In genomic region chr11:121829947-121830346, GRCm38 (mm10) we compare ENCODE assay signal across 15 mouse cellular contexts. TPM values are rescaled to one million over a fixed set of nuclear protein-coding genes. Genes with fewer than 3 reads are reported as not detected.
DNase-seq lines count a peak whose midpoint lies in the region; ATAC-seq and TF ChIP-seq lines count a peak whose summit lies in the region.
"Had no signal": no experiment of that assay in that cellular context is flagged by ENCODE, and none has a peak within 500 bp of the region (broad histone marks: within the 10 kb centered on the region; RNA-seq: fewer than 3 reads in every experiment).

TSS of gene Ptchd3 (plus strand) at chr11:121830247.

- TF ChIP-seq CTCF in heart, postnatal 0 days (IDR thresholded peaks at IDR 0.05; ENCODE audit: low read depth), result no peak
- TF ChIP-seq CTCF in lung, adult 2 months (IDR thresholded peaks at IDR 0.05; ENCODE audit: insufficient read depth, low read length), result no peak

- no peak within 1 kb of the TSS for H3K27ac ChIP-seq in heart, postnatal 0 days (ENCODE audit: low read depth)
- no peak within 1 kb of the TSS for H3K27ac ChIP-seq in lung, embryonic 16.5 days (ENCODE audit: low read length)
- H3K27ac ChIP-seq in embryonic facial prominence, embryonic 11.5 days (replicated peaks; ENCODE audit: low read depth, low read length), result no peak within 1 kb of the TSS
- H3K27ac ChIP-seq in stomach, embryonic 16.5 days (ENCODE audit: low read length), result no peak within 1 kb of the TSS
- H3K27ac ChIP-seq: forebrain, embryonic 13.5 days had no signal

- no peak within 1 kb of the TSS for H3K9ac ChIP-seq in heart, postnatal 0 days (replicated peaks; ENCODE audit: low read depth, low read length)
- H3K9ac ChIP-seq in lung, embryonic 16.5 days (ENCODE audit: low read length), result no peak within 1 kb of the TSS
- no peak within 1 kb of the TSS for H3K9ac ChIP-seq in embryonic facial prominence, embryonic 11.5 days (replicated peaks; ENCODE audit: low read length)
- no peak within 1 kb of the TSS for H3K9ac ChIP-seq in stomach, embryonic 16.5 days (ENCODE audit: low read length)
- H3K9ac ChIP-seq: forebrain, embryonic 13.5 days had no signal

- TF ChIP-seq EP300 in heart, postnatal 0 days (IDR thresholded peaks at IDR 0.05; ENCODE audit: low read depth), result no peak

- 0 out of 2 replicates have a peak, but pooled peaks cover 5% of the 10 kb centered on the region for H3K9me3 ChIP-seq in heart, postnatal 0 days (replicated peaks; ENCODE audit: control insufficient read depth, low read length)
- H3K9me3 ChIP-seq in lung, embryonic 16.5 days (ENCODE audit: control insufficient read depth, low read length), result peaks cover 4% of the 10 kb centered on the region
- no peaks in the 10 kb centered on the region for H3K9me3 ChIP-seq in embryonic facial prominence, embryonic 11.5 days (replicated peaks; ENCODE audit: control insufficient read depth, low read length)
- no peaks in the 10 kb centered on the region for H3K9me3 ChIP-seq in stomach, embryonic 16.5 days (replicated peaks; ENCODE audit: control insufficient read depth, low read length)

- no peak for TF ChIP-seq POLR2A in lung, adult 2 months (IDR thresholded peaks at IDR 0.05; ENCODE audit: borderline replicate concordance, extremely low read depth, low read depth, low read length)

- no peak for ATAC-seq in heart, postnatal 0 days (ENCODE audit: insufficient read depth, low read depth)
- no peak for ATAC-seq in lung, embryonic 16.5 days (ENCODE audit: low read depth)
- ATAC-seq in embryonic facial prominence, embryonic 11.5 days (replicated peaks; ENCODE audit: insufficient number of reproducible peaks, low FRiP score, low TSS enrichment, low read depth), result no peak
- ATAC-seq in stomach, embryonic 16.5 days (ENCODE audit: insufficient read depth, low FRiP score), result no peak
- ATAC-seq: forebrain, embryonic 13.5 days had no signal

- DNase-seq in heart, postnatal 0 days (ENCODE audit: low spot score), result no peak
- DNase-seq in heart, adult 8-10 months (ENCODE audit: low spot score), result no peak
- DNase-seq in lung, adult 2 months, result no peak
- DNase-seq in embryonic facial prominence, embryonic 11.5 days (ENCODE audit: low spot score), result no peak
- no peak for DNase-seq in gastrocnemius, postnatal 4 days (ENCODE audit: low spot score in 2 of 2)
- DNase-seq: cerebellum, adult 11 months; layer of hippocampus, adult 9-11 months; thymus, postnatal 4 days had no signal

- H3K36me3 ChIP-seq in heart, postnatal 0 days (replicated peaks; ENCODE audit: control insufficient read depth, insufficient read depth, low read length), result no peaks in the 10 kb centered on the region
- H3K36me3 ChIP-seq in lung, embryonic 16.5 days (ENCODE audit: control insufficient read depth, insufficient read depth, low read length), result no peaks in the 10 kb centered on the region
- H3K36me3 ChIP-seq in embryonic facial prominence, embryonic 11.5 days (replicated peaks; ENCODE audit: control insufficient read depth, insufficient read depth, low read depth, low read length), result no peaks in the 10 kb centered on the region
- no peaks in the 10 kb centered on the region for H3K36me3 ChIP-seq in stomach, embryonic 16.5 days (ENCODE audit: control insufficient read depth, insufficient read depth, low read length)

- H3K4me3 ChIP-seq in heart, postnatal 0 days (ENCODE audit: low read depth, low read length), result peak within 1 kb of the TSS; percentile 14; the same call in 1 of the 2 replicates
- no peak within 1 kb of the TSS for H3K4me3 ChIP-seq in lung, embryonic 16.5 days (ENCODE audit: low read length)
- H3K4me3 ChIP-seq in lung, adult 2 months (replicated peaks; ENCODE audit: extremely low read depth, low read depth, low read length), result no peak within 1 kb of the TSS
- H3K4me3 ChIP-seq in embryonic facial prominence, embryonic 11.5 days (ENCODE audit: low read depth, low read length), result no peak within 1 kb of the TSS
- no peak within 1 kb of the TSS for H3K4me3 ChIP-seq in stomach, embryonic 16.5 days (replicated peaks; ENCODE audit: low read length)
- H3K4me3 ChIP-seq: forebrain, embryonic 13.5 days had no signal

- H3K27me3 ChIP-seq in heart, postnatal 0 days (ENCODE audit: control insufficient read depth, insufficient read depth, low read length), result no peaks in the 10 kb centered on the region
- no peaks in the 10 kb centered on the region; the same call in 1 of the 2 replicates for H3K27me3 ChIP-seq in lung, embryonic 16.5 days (ENCODE audit: control insufficient read depth, insufficient read depth, low read depth, low read length)
- H3K27me3 ChIP-seq in embryonic facial prominence, embryonic 11.5 days (ENCODE audit: control insufficient read depth, insufficient read depth, low read length), result no peaks in the 10 kb centered on the region
- peaks cover 8% of the 10 kb centered on the region; the same call in 1 of the 2 replicates for H3K27me3 ChIP-seq in stomach, embryonic 16.5 days (ENCODE audit: control insufficient read depth, insufficient read depth, low read length)

- 56% methylated on average over 18 of the region's 18 CpGs for WGBS in heart, postnatal 0 days
- WGBS in lung, embryonic 16.5 days, result 53% methylated on average over 18 of the region's 18 CpGs
- 62% methylated on average over 18 of the region's 18 CpGs for WGBS in lung, adult 2 months
- WGBS in embryonic facial prominence, embryonic 11.5 days, result 62% methylated on average over 18 of the region's 18 CpGs
- 58% methylated on average over 18 of the region's 18 CpGs for WGBS in stomach, embryonic 16.5 days

- H3K4me2 ChIP-seq in heart, postnatal 0 days (ENCODE audit: low read depth, low read length), result peak within 1 kb of the TSS; percentile 30; the same call in 1 of the 2 replicates
- H3K4me2 ChIP-seq in lung, embryonic 16.5 days (ENCODE audit: low read depth, low read length), result peak within 1 kb of the TSS; percentile 27; the same call in 1 of the 2 replicates
- H3K4me2 ChIP-seq in embryonic facial prominence, embryonic 11.5 days (ENCODE audit: low read depth, low read length), result peak within 1 kb of the TSS; percentile 7; the same call in 1 of the 2 replicates
- H3K4me2 ChIP-seq in stomach, embryonic 16.5 days (ENCODE audit: low read depth, low read length), result peak within 1 kb of the TSS; percentile 12; the same call in 1 of the 2 replicates
- H3K4me2 ChIP-seq: forebrain, embryonic 13.5 days had no signal

- H3K4me1 ChIP-seq in heart, postnatal 0 days (ENCODE audit: control insufficient read depth, insufficient read depth), result no peaks in the 10 kb centered on the region
- no peaks in the 10 kb centered on the region for H3K4me1 ChIP-seq in lung, embryonic 16.5 days (replicated peaks; ENCODE audit: control insufficient read depth, insufficient read depth, low read length)
- no peaks in the 10 kb centered on the region for H3K4me1 ChIP-seq in lung, adult 2 months (ENCODE audit: control insufficient read depth, insufficient read depth, low read length)
- no peaks in the 10 kb centered on the region for H3K4me1 ChIP-seq in embryonic facial prominence, embryonic 11.5 days (ENCODE audit: control insufficient read depth, insufficient read depth, low read length)
- H3K4me1 ChIP-seq in stomach, embryonic 16.5 days (ENCODE audit: control insufficient read depth, insufficient read depth, low read length), result no peaks in the 10 kb centered on the region
- H3K4me1 ChIP-seq: forebrain, embryonic 13.5 days had no signal

RNA-seq across cellular contexts. Expression of gene Ptchd3, which starts in this region (rescaled TPM):
- 0.43 TPM in 1 of 2 replicates, not detected in the other for total RNA-seq in heart, postnatal 0 days (2014; rRNA removed; ENCODE audit: low replicate concordance)
- 0.16 and 0.25 TPM in 2 replicates for polyA plus RNA-seq in heart, postnatal 0 days (2015; fragmentation: Nextera tagmentation; extraction: Ambion mirVana)
- under 1 TPM; 0.16 to 0.34 (median 0.18) TPM for total RNA-seq in heart, adult 8-10 months (2022)
- polyA plus RNA-seq in lung, embryonic 16.5 days (2015; fragmentation: Nextera tagmentation; extraction: Ambion mirVana), result 0.08 and 0.21 TPM in 2 replicates
- 0.05 TPM in 1 of 2 replicates, not detected in the other for polyA plus RNA-seq in lung, adult 2 months (2012; rRNA removed)
- polyA plus RNA-seq in embryonic facial prominence, embryonic 11.5 days (2014; fragmentation: Nextera tagmentation; extraction: Ambion mirVana), result not detected in 2 replicates
- polyA plus RNA-seq in stomach, embryonic 16.5 days (2015; fragmentation: Nextera tagmentation; extraction: Ambion mirVana), result not detected in 2 replicates
- total RNA-seq in gastrocnemius, postnatal 4 days (2021), result not detected
- total RNA-seq: adrenal gland, postnatal 4 days; gastrocnemius, adult 8-10 months; liver, adult 2 months; neutrophil, adult 5-6 weeks had no signal
- polyA plus RNA-seq: forebrain, embryonic 13.5 days; liver, adult 2 months had no signal
